Comparison of ENCODE assay signal across 8 mouse cellular contexts in genomic region chr8:19979536-19980345, GRCm38 (mm10).
A peak's percentile ranks its signal among the peaks of the same experiment; 100 is the strongest.
DNase-seq lines count a peak whose midpoint lies in the region; ATAC-seq and TF ChIP-seq lines count a peak whose summit lies in the region.

No protein-coding gene starts in this region.

- WGBS in forebrain, embryonic 13.5 days = 10% methylated on average over 41 of the region's 42 CpGs
- 8% methylated on average over 42 of the region's 42 CpGs for WGBS in large intestine, adult 2 months
- 7% methylated on average over 41 of the region's 42 CpGs for WGBS in lung, embryonic 16.5 days

- peak overlapping the region; percentile 67 for H3K9ac ChIP-seq in ES-Bruce4 (ENCODE audit: low read depth, poor library complexity, severe bottlenecking)
- peak overlapping the region; percentile 60 for H3K9ac ChIP-seq in forebrain, embryonic 13.5 days
- peak overlapping the region; percentile 77 for H3K9ac ChIP-seq in lung, embryonic 16.5 days (ENCODE audit: low read length)

- peak overlapping the region; percentile 62 for H3K4me2 ChIP-seq in forebrain, embryonic 13.5 days
- H3K4me2 ChIP-seq in lung, embryonic 16.5 days (ENCODE audit: low read depth, low read length) = peak overlapping the region; percentile 69

- TF ChIP-seq CTCF in ES-Bruce4 (IDR thresholded peaks at IDR 0.05; ENCODE audit: low read depth, low read length) = peak; percentile 72

- H3K27ac ChIP-seq in ES-Bruce4 (ENCODE audit: insufficient read depth, low read length) = no peak overlapping the region
- no peak overlapping the region for H3K27ac ChIP-seq in forebrain, embryonic 13.5 days
- H3K27ac ChIP-seq in lung, embryonic 16.5 days (ENCODE audit: low read length) = no peak overlapping the region

- H3K27me3 ChIP-seq in ES-Bruce4 (ENCODE audit: control insufficient read depth, insufficient read depth, low read length, poor library complexity, severe bottlenecking) = no peaks in the 10 kb centered on the region; the same call in 1 of the 2 replicates
- no peaks in the 10 kb centered on the region for H3K27me3 ChIP-seq in forebrain, embryonic 13.5 days
- no peaks in the 10 kb centered on the region for H3K27me3 ChIP-seq in lung, embryonic 16.5 days (ENCODE audit: control insufficient read depth, insufficient read depth, low read depth, low read length)

- TF ChIP-seq EP300 in ES-Bruce4 (IDR thresholded peaks at IDR 0.05; ENCODE audit: insufficient read depth, low read depth, low read length) = no peak

- H3K4me3 ChIP-seq in ES-Bruce4 (ENCODE audit: low read depth, low read length) = peak overlapping the region; percentile 70
- peak overlapping the region; percentile 44 for H3K4me3 ChIP-seq in forebrain, embryonic 13.5 days
- peak overlapping the region; percentile 60 for H3K4me3 ChIP-seq in lung, embryonic 16.5 days (ENCODE audit: low read length)

- H3K36me3 ChIP-seq in ES-Bruce4 (ENCODE audit: control insufficient read depth, insufficient read depth, low read length, poor library complexity, severe bottlenecking) = peaks cover 5% of the 10 kb centered on the region
- no peaks in the 10 kb centered on the region for H3K36me3 ChIP-seq in forebrain, embryonic 13.5 days (ENCODE audit: poor library complexity, severe bottlenecking)
- H3K36me3 ChIP-seq in lung, embryonic 16.5 days (ENCODE audit: control insufficient read depth, insufficient read depth, low read length) = peaks cover 11% of the 10 kb centered on the region; the same call in 1 of the 2 replicates

- no peaks in the 10 kb centered on the region for H3K4me1 ChIP-seq in ES-Bruce4 (ENCODE audit: control insufficient read depth, insufficient read depth, low read length)
- peaks cover 5% of the 10 kb centered on the region; the same call in 1 of the 2 replicates for H3K4me1 ChIP-seq in forebrain, embryonic 13.5 days
- no peaks in the 10 kb centered on the region for H3K4me1 ChIP-seq in lung, embryonic 16.5 days (replicated peaks; ENCODE audit: control insufficient read depth, insufficient read depth, low read length)

- intact Hi-C loops in heart, postnatal 14 days (cut with DNase I) = no loop called here

- TF ChIP-seq POLR2A in ES-Bruce4 (IDR thresholded peaks at IDR 0.05; ENCODE audit: insufficient read depth, low read length) = no peak

- ATAC-seq in forebrain, embryonic 13.5 days = peak; percentile 93
- ATAC-seq in lung, embryonic 16.5 days (ENCODE audit: low read depth) = peak; percentile 99

- H3K9me3 ChIP-seq in ES-Bruce4 (replicated peaks; ENCODE audit: control insufficient read depth, insufficient read depth, low read length, poor library complexity, severe bottlenecking) = peaks cover 22% of the 10 kb centered on the region
- H3K9me3 ChIP-seq in forebrain, embryonic 13.5 days (replicated peaks) = peaks cover 13% of the 10 kb centered on the region
- H3K9me3 ChIP-seq in lung, embryonic 16.5 days (ENCODE audit: control insufficient read depth, low read length) = peaks cover 11% of the 10 kb centered on the region; the same call in 1 of the 2 replicates

- DNase-seq in cerebellum, adult 11 months = peak; percentile 57
- DNase-seq in heart, postnatal 14 days = peak; percentile 65 to 74
- peak; percentile 56 for DNase-seq in large intestine, adult 2 months (ENCODE audit: low read depth, low spot score)
- peak; percentile 46 for DNase-seq in ovary, postnatal 14 days (ENCODE audit: low spot score)
- DNase-seq in thymus, postnatal 10 days (ENCODE audit: low spot score in 2 of 2) = peak; percentile 43 to 56
